Mouse (Mus musculus): ENCODE measurements around the gene Cux1. TPM values are rescaled to one million over a fixed set of nuclear protein-coding genes. Genes with fewer than 3 reads are reported as not detected.

The Cux1 gene
- polyA plus RNA-seq, 1 experiment from 2014 or later: 130 TPM

Small RNAs within 50 kb of the gene (microRNA-seq; reads per million reads assigned to microRNA genes)
- not detected for gene Mir721

Other genes starting within 250 kb of the Cux1 start
- not detected in 2 replicates for gene Myl10, start 125.7 kb upstream of the Cux1 start, polyA plus RNA-seq (2014; fragmentation: Nextera tagmentation; extraction: Ambion mirVana)

Measured in midbrain, embryonic 11.5 days (tissue).